Mouse (Mus musculus) neutrophil, adult 5-6 weeks (primary cell): ENCODE measurements around the gene Ak9. TPM values are rescaled to one million over a fixed set of nuclear protein-coding genes. Genes with fewer than 3 reads are reported as not detected.
"Not testable (repeated sequence)": the region's sequence is repeated elsewhere in the genome, so short reads cannot be mapped to it uniquely, and the experiment has no call there.

Source experiments
- ATAC-seq: fragments of 151-379, 151-347 bp; 2 replicates; pipeline ENCODE4 v1.8.0; 2017; ENCODE audit warnings: mild to moderate bottlenecking, moderate TSS enrichment; ENCODE audit not compliant: insufficient number of reproducible peaks, poor library complexity, low FRiP score, severe bottlenecking; ENCODE audit errors: extremely low read depth
- total RNA-seq: library from RNA; stranded (forward); fragments of 200-1000 nt; gene quantifications from 2 replicates; pipeline ENCODE4 v1.2.3, GENCODE M21; 2017

Ak9 gene
- total RNA-seq, 1 experiment from 2014 or later: not detected

DNA sequence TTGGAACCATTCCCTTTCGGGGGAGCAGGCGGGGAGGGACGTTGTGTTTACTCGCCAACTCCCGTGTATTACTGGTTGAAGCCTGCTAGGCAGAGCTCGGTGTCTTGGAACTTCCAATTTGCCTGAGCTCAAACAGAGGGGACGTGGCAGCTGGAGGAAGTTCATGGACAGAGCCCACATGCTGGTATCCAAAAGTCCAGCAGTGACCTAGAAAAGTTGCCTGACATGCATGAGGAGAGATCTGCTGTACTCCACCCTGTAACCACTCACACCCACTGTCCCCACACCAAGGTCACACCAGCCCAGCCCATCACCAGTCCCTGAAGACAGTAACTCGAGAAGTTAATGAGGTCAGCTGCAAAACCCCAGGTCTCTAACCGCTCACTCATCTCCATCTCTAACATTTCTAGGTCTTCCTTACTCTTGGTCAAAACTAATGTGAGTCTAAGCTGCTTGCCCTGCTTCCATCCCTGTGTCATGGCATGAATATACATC lies 1.2 kb downstream of the Ak9 start:
- ATAC-seq: no peak

DNA sequence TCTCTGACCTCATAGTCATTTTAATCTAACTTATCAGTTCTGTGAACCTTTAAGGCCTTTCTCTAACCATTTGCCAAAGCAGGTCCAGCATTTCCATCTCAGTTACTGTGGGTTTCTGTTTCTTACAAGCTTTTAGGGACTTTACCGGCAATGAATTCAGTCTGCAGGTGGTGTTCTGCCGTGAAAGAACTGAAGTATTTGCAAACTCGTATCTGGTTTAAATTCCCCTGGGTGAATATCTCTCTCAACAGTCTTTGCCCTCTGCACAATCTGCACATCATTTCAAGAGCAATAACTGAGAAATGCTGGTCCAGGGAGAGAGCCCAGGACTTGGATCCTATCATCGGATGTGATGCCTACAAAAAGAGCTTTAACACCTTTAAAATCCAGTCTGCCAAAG lies 4.4 kb downstream of the Ak9 start:
- ATAC-seq: no peak

DNA sequence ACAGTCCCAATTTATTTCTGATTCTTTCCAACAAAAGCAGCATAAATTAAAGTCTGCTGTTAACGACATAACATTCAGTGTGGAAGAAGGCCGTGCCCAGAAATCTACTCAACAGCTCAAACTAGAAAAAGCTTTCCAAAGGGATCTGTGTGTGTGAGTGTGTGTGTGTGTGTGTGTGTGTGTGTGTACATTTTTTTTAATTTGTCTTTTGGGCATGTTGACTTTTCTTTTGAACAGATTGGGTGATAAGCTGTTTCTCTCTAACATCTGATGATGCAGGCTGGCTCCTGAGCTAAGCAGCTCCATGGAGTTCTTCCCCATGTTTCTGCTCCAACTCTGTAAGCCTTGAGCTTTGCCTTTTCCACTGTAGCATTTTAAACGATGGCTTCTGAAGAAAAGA lies 12.1 kb downstream of the Ak9 start:
- ATAC-seq: no peak

DNA sequence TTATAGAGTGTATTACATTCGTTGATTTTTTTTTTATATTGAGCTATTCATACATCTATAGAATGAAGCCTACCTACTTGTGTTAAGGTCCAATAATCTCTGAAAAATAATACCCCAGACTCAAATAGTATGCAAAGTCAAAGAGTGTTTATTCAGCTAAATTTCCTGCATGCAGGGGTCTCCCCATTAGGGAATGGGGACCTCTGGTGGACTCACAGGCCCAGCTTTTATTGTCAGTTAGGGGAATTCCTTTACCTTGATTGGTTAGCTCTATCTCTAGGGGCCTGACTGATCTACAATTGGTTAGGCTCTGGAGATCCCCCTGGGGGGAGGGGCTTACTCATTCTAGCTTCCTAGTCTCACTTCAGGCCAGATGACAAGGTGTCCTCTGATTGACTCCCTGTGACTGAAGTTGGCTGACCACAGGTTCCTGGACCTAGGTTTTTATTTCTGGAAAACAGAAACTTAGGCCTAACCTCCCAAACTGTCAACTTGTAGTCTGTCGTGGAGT lies 28.8 kb downstream of the Ak9 start:
- ATAC-seq: no peak

DNA sequence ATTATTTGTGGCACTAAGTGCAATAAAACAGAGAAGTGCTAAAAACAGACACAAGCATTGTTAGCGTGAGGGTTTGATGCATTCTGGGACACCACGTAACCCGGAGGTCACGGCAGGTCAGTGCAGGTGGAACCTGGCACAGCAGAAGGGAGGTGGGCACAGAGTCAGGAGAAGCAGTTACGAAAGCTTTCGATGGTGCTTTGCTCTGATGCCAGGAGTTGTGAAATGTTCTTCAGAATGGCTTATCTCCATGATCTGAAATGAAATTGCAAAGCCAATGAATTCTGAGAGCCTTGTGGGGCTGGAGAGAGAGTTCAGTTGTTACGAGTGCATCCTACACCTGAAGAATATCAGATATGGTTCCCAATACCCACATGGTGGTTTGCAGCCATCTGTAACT lies 37.6 kb downstream of the Ak9 start:
- ATAC-seq: no peak

DNA sequence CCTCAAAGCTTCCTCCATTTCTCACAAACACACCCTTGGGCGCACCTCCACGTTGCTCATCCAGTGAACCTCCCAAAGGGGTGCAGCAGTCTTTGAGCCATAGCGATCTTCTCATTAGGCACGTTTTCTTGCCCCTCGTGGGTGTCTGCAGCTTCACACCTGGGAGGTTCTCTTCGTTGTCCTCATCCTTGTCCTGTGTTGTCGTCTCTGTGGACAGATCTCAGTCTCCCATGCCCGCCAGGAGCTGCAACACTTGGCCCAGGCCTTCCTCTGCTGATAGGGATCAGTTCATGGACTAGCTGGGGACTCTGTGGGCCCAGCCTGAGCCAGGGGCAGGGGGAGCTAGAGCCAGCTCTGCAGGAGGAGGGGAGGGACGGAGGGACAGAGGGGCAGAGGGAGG lies 61.3 kb downstream of the Ak9 start:
- ATAC-seq: no peak

DNA sequence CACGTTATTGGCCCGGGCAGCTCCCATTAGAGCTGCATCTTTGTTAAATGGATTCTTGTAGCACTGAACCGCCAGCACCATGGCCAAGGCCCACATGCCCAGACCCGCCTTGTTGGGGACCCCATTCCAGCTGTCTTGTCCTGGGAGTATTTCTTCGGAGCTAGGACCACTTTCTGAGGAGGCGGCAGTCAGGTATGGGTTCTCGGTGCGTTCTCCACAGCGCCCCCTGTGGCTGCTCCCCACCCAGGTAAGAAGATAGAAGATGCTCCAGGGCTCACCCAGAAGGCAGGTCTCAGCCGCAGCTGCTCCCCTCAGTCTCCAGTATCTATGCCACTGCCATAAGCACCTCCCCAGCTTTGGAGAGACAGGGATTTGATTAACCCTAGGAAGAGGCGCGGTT lies 76.7 kb downstream of the Ak9 start:
- ATAC-seq: no peak

DNA sequence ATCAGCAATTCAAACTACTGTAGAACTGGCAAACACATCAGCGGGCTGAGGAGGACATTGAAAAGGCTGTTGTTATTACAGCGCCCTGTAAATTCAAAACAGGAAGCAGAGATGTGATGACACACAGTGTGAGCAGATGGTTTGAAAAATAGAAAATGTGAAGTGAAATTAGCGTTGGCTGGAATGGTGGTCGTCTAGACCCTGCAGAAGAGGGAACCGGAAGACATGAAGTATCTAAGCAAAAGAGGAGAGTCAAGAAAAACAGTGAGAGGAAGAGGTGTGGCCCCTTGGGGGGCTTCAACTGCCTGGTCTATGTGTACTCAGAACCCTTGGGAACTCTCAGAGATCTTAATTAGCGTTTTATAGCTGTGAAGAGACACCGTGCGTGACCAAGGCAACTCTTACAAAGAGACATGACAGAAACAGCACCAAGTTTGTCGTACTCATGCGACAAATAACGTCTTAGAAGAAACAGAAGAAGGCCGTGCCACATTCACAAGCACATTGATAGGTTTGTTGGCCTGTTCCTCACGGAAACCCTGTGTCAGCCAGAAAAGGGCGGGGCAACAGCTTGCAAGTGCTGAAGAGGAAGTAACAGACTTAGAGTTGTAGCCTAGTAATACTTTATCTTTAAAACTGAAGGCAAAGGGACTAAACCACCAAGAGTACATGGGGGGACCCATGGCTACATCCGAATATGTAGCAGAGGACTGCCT lies 81.9 kb downstream of the Ak9 start:
- ATAC-seq: peak; percentile 93

DNA sequence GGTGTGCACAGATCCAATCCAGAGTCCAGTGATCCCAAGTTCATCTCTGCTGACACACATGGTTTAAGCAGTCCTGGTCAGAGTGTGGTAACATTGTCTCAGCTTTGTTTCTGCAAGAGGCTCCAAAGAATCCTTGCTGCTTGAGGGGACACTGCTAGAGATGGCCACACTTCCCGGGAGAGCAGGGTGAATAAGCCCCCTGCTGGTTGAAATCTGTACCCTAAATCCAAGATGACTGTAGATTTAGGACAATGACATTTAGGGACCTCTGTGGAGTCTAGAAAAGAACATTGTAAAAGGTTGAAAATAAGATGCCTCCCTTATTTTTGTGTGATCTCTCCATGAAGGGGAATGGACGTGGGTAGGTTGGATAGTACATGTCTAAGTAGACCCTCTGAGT lies 89.8 kb downstream of the Ak9 start:
- no peak; the same call in 1 of the 2 replicates for ATAC-seq

DNA sequence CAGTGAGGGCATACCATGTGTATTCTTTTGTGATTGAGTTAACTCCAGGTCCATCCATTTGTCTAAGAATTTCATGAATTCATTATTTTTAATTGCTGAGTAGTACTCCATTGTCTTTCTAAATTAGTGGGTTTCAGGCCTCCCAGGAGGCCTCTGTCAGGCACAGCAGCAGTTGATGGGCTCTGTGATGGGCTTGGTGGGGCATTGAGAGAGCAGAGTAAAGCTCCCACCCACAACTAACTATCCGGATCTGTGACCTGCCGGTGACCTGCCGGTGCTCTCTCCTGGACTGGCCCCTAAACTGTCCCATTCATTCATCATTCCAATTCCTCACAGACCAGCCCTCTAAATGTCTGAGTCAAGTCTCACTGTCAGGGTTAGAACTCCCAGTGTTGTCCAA lies 97.3 kb downstream of the Ak9 start:
- no peak for ATAC-seq

DNA sequence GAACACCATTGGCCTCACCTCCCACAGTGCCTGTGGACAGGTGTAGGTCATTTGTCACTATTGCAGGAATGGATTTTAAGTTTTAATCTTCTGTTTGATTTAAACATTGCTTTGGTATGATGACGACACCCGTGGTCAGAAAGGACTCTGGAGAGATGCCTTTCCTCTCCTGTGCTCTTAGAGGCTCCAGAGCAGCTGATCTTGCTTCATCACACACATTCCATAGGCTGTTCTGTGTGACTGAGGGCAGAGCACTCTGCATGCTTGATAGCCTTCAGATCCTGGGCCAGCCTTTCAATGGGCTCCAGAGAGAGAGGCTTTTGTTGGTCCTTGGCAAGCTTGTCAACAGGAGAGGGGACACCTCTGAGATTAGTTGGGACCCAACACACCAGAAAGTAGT lies 99.6 kb downstream of the Ak9 start:
- ATAC-seq: no peak

DNA sequence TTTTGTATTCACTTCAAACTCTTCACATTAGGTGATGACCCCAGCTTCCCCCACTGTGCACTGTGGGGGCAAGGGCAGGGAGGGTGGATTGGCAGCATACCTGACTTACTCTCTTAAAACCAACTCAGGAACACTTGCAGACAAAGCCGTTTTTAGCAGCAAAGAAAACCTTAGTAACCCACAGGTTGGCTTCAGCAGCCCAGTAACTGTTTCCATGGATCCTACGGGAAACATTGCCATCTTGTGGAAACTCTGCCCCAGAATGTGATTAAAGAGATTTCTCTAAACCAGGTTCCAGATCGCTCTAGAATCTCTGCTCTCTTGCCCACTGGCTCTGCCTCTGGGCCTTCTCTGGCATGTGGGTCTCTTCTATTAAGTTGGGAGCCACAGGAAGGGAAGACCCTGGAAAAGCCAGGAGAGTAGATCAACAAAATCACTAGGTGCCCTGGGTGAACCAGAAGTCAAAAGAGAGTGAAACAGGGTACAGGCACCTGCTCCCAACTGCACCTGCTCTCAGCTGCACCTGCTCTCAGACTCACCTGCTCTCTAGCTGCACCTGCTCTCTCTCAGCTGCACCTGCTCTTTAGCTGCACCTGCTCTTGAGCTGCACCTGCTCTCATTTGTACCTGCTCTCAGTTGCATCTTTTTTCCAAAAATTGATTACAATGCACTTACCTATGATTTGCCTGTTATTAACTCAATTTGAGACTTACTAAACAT lies 100.3 kb downstream of the Ak9 start:
- no peak for ATAC-seq

DNA sequence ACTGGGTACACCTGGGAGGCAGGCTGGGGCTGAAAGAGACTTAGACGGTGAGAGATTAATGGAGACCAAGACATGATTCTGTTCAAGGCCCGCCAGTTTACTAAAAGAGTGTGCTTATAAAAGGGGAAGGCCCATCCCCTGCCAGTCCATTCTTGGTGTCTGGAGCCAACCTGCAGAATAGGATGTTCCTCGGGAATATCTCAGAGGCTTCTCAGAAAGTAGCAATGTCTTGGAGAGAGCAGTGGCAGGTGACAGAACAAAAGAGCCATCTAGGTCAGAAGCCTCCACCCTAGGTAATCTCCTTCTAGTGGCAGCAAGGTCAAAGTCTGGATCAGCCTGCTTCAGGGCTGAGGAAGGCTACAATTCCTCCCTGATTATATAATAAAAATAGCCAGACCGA lies 106.4 kb downstream of the Ak9 start:
- not testable (repeated sequence) for ATAC-seq

DNA sequence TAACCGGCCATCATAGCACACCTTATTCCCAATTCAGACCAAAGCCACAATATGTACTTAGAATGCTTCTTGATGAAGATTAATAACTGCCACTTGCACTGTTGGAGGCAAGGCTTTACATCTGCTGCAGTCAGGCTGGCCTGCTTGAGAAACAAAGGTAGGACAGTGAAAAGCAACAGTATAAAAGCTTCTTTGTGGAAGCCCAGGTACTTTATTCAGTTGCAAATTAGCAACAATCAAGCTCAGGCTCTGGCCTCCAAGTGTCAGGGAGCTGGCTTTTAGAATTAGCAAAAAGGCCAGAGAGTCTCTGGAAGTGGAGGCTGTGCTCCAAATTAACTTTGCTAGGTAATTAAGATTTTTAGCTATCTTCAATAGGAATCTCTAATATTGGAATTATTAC lies 107.0 kb downstream of the Ak9 start:
- ATAC-seq: not testable (repeated sequence)

DNA sequence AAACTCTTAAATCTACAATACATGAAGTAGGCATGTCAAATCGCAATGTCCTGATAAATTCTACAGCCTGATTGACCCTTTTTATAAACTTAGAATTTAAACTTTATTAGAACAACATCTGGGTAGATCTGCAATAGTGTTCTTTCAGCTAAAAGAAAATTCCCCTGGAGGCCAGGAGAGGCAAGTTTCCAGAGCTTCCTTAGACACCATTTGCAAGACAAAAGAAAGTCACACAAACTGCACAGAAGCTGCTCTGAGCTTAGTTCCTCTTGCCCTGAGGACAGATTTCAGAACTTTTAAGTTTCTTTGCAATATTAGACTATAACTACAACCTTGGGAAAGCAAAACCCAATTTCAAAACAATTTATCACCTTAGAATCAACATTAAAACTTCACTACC lies 109.7 kb downstream of the Ak9 start:
- not testable (repeated sequence) for ATAC-seq

DNA sequence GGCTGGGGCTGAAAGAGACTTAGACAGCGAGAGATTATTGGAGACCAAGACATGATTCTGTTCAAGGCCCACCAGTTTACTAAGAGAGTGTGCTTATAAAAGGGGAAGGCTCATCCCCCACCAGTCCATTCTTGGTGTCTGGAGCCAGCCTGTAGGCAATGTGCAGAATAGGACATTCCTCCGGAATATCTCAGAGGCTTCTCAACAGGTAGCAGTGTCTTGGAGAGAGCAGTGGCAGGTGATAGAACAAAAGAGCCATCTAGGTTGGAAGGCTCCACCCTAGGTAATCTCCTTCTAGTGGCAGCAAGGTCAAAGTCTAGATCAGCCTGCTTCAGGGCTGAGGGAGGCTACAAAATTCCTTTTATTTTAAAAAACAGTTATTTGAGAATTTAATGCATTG lies 111.6 kb downstream of the Ak9 start:
- ATAC-seq: not testable (repeated sequence)

DNA sequence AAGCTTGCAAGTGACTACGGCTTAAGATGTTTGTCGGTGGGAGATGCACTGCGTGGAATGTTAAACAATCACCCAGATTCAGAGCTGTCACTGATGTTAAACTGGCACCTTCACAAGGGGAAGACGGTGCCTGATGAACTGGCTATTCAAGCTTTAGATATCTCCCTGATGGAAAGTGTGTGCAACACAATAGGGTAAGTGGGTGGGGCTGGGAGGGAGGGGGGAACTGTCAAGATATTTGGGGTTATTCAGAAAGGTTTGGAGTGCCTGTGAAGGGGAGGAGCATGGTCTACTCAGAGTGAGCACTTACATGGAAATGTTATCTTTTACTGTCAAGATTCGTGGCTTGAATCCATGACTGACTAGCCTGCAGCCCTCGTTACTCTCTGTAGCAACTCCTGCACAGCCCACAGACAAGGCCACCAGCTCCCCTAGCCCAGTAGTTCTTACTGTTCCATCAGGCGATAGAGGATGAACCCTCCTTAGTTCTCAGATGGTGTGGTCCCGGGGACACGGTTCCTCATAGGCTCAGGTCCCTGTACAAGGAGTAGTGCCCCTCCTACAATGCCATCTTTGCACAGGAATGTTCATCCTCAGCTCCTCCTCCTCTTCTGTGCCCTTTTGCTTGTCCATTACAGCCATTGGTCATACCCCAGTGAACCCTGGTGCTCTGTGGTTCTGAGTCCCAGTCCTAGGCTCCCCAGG lies 116.9 kb downstream of the Ak9 start:
- ATAC-seq: no peak

DNA sequence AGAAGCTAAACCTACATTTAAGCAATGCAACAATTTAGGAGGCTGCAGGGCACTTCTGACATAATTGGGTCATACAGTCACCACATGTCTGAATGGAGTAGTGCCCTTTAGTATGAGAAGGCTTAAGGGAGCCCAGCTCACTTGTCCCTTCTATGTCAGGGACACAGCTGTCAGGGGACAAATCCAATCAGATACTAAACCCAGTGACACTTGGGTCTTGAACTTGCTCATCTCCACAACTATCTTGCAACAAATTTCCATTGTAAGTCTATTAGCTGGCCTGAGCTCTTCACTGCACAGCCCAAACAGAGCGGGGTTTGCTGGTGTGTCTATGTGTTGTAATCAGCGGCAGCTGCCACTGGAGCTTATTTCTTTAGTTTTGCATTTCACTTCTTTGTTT lies 119.9 kb downstream of the Ak9 start:
- no peak for ATAC-seq

DNA sequence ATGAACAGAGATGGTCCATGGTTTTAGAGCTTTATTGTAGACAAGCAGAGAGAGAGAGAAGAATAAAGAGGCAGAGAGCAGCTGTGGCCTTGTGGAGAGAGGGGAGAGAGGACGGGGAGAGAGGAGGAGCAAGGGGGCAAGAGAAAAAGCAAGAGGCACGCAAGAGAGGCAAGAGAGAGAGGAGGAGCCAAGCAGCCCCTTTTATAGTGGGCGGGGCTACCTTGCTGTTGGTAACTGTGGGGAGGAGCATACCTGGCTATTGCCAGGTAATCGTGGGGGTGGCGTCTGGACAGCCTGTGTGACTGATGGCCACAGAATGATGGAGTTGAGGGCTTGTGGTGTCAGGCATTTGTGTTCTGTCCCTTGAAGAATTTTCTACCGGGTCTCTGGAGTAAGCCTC lies 122.6 kb downstream of the Ak9 start:
- no peak for ATAC-seq

DNA sequence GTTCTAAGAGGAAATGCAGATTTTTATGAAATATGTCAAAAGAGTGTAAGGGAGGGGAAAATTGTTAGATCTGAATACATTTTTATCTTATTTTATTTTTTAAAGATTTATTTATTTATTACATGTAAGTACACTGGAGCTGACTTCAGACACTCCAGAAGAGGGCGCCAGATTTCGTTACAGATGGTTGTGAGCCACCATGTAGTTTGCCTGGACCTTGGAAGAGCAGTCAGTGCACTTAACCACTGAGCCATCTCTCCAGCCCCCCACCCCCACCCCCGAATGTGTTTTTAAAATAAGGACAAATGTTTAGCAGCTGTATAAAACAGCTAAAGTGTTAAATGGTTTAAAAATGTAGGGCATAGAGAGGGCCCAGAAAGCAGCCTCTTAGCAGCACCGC lies 130.8 kb downstream of the Ak9 start:
- ATAC-seq: no peak
